Comparison of ENCODE assay signal across 20 mouse cellular contexts in genomic region chr16:90842164-90842563, GRCm38 (mm10). TPM values are rescaled to one million over a fixed set of nuclear protein-coding genes. Genes with fewer than 3 reads are reported as not detected.
DNase-seq lines count a peak whose midpoint lies in the region; ATAC-seq and TF ChIP-seq lines count a peak whose summit lies in the region.
"Had no signal": no experiment of that assay in that cellular context is flagged by ENCODE, and none has a peak within 500 bp of the region (broad histone marks: within the 10 kb centered on the region; RNA-seq: fewer than 3 reads in every experiment).

No protein-coding gene starts in this region.

- no peaks in the 10 kb centered on the region for H3K36me3 ChIP-seq in hindbrain, embryonic 12.5 days
- no peaks in the 10 kb centered on the region for H3K36me3 ChIP-seq in midbrain, embryonic 13.5 days
- H3K36me3 ChIP-seq in stomach, postnatal 0 days (ENCODE audit: control insufficient read depth, insufficient read depth, low read length): no peaks in the 10 kb centered on the region
- no peaks in the 10 kb centered on the region for H3K36me3 ChIP-seq in kidney, embryonic 14.5 days (ENCODE audit: control insufficient read depth, insufficient read depth, low read length)
- H3K36me3 ChIP-seq: embryonic facial prominence, embryonic 10.5 days; kidney, embryonic 15.5 days; lung, embryonic 15.5 days; stomach, embryonic 15.5 days had no signal

- WGBS in hindbrain, embryonic 12.5 days: 32% methylated on average over 9 of the region's 9 CpGs
- 20% methylated on average over 9 of the region's 9 CpGs for WGBS in midbrain, embryonic 13.5 days
- 43% methylated on average over 9 of the region's 9 CpGs for WGBS in stomach, postnatal 0 days
- WGBS in kidney, embryonic 14.5 days: 63% methylated on average over 9 of the region's 9 CpGs

- no peak overlapping the region for H3K27ac ChIP-seq in hindbrain, embryonic 12.5 days
- peak overlapping the region; percentile 63 for H3K27ac ChIP-seq in midbrain, embryonic 13.5 days
- no peak overlapping the region for H3K27ac ChIP-seq in stomach, postnatal 0 days (replicated peaks)
- H3K27ac ChIP-seq in kidney, embryonic 14.5 days (ENCODE audit: low read depth, low read length): no peak overlapping the region
- H3K27ac ChIP-seq: embryonic facial prominence, embryonic 10.5 days; kidney, embryonic 15.5 days; lung, embryonic 15.5 days; stomach, embryonic 15.5 days had no signal

- peak; percentile 52 for DNase-seq in embryo, embryonic 11 days
- DNase-seq in embryo, embryonic 10 days (ENCODE audit: low spot score): no peak
- no peak for DNase-seq in stomach, postnatal 0 days (ENCODE audit: low spot score)
- DNase-seq in left cerebral cortex, postnatal 14 days (ENCODE audit: low spot score in 2 of 2): no peak
- no peak for DNase-seq in B cell, adult 2 months
- DNase-seq: adrenal gland, postnatal 25 days; cerebellum, adult 9-11 months; retina, postnatal 1 day had no signal

- H3K4me3 ChIP-seq in hindbrain, embryonic 12.5 days: no peak overlapping the region
- H3K4me3 ChIP-seq in midbrain, embryonic 13.5 days (replicated peaks): no peak overlapping the region
- H3K4me3 ChIP-seq in stomach, postnatal 0 days (ENCODE audit: low read depth, low read length): no peak overlapping the region
- no peak overlapping the region for H3K4me3 ChIP-seq in kidney, embryonic 14.5 days (ENCODE audit: low read length)
- H3K4me3 ChIP-seq: embryonic facial prominence, embryonic 10.5 days; erythroblast, embryonic 14.5 days; kidney, embryonic 15.5 days; lung, embryonic 15.5 days; stomach, embryonic 15.5 days had no signal

- no peak overlapping the region for H3K9ac ChIP-seq in hindbrain, embryonic 12.5 days
- H3K9ac ChIP-seq in midbrain, embryonic 13.5 days (replicated peaks): no peak overlapping the region
- H3K9ac ChIP-seq in stomach, postnatal 0 days (ENCODE audit: low read length): no peak overlapping the region
- no peak overlapping the region for H3K9ac ChIP-seq in kidney, embryonic 14.5 days (ENCODE audit: low read depth, low read length)
- H3K9ac ChIP-seq: kidney, embryonic 15.5 days; lung, embryonic 15.5 days; stomach, embryonic 15.5 days had no signal

- TF ChIP-seq EP300 in stomach, postnatal 0 days (optimal IDR thresholded peaks at IDR 0.05): no peak

- peak; percentile 20; the same call in 1 of the 2 replicates for ATAC-seq in hindbrain, embryonic 12.5 days (ENCODE audit: low FRiP score)
- ATAC-seq in midbrain, embryonic 13.5 days: peak; percentile 65
- ATAC-seq in stomach, postnatal 0 days (ENCODE audit: low FRiP score, low TSS enrichment): peak; percentile 9; the same call in 1 of the 2 replicates
- no peak for ATAC-seq in kidney, embryonic 14.5 days (ENCODE audit: low FRiP score, low TSS enrichment)
- ATAC-seq: activated CD4-positive, CD25-positive, alpha-beta regulatory T cell, adult 4 months; inflammation-experienced regulatory T-cells, adult 6 months had no signal

- 0 out of 2 replicates have a peak overlapping the region, but pooled peaks have one; percentile 3 for H3K4me2 ChIP-seq in hindbrain, embryonic 12.5 days (replicated peaks)
- H3K4me2 ChIP-seq in midbrain, embryonic 13.5 days (replicated peaks): peak overlapping the region; percentile 14
- no peak overlapping the region for H3K4me2 ChIP-seq in stomach, postnatal 0 days (replicated peaks; ENCODE audit: low read depth)
- H3K4me2 ChIP-seq in kidney, embryonic 14.5 days (replicated peaks; ENCODE audit: low read depth, low read length): no peak overlapping the region
- H3K4me2 ChIP-seq: kidney, embryonic 15.5 days; liver, embryonic 11.5 days; lung, embryonic 15.5 days; stomach, embryonic 15.5 days had no signal

- no peaks in the 10 kb centered on the region for H3K9me3 ChIP-seq in hindbrain, embryonic 12.5 days (replicated peaks)
- H3K9me3 ChIP-seq in midbrain, embryonic 13.5 days: no peaks in the 10 kb centered on the region
- no peaks in the 10 kb centered on the region for H3K9me3 ChIP-seq in stomach, postnatal 0 days (ENCODE audit: control insufficient read depth, low read length)
- no peaks in the 10 kb centered on the region for H3K9me3 ChIP-seq in kidney, embryonic 14.5 days (ENCODE audit: control insufficient read depth, low read length)
- H3K9me3 ChIP-seq: embryonic facial prominence, embryonic 10.5 days; kidney, embryonic 15.5 days; lung, embryonic 15.5 days; stomach, embryonic 15.5 days had no signal

- H3K4me1 ChIP-seq in hindbrain, embryonic 12.5 days: peaks cover 29% of the 10 kb centered on the region
- H3K4me1 ChIP-seq in midbrain, embryonic 13.5 days (replicated peaks): peaks cover 41% of the 10 kb centered on the region
- H3K4me1 ChIP-seq in stomach, postnatal 0 days (replicated peaks; ENCODE audit: control insufficient read depth, insufficient read depth): no peaks in the 10 kb centered on the region
- 0 out of 2 replicates have a peak, but pooled peaks cover 7% of the 10 kb centered on the region for H3K4me1 ChIP-seq in kidney, embryonic 14.5 days (ENCODE audit: control insufficient read depth, insufficient read depth, low read length)
- H3K4me1 ChIP-seq: stomach, embryonic 15.5 days had no signal

- H3K27me3 ChIP-seq in hindbrain, embryonic 12.5 days: no peaks in the 10 kb centered on the region; the same call in 1 of the 2 replicates
- H3K27me3 ChIP-seq in midbrain, embryonic 13.5 days: peaks cover 4% of the 10 kb centered on the region; the same call in 1 of the 2 replicates
- no peaks in the 10 kb centered on the region for H3K27me3 ChIP-seq in stomach, postnatal 0 days (ENCODE audit: control insufficient read depth, insufficient read depth, low read length)
- H3K27me3 ChIP-seq in kidney, embryonic 14.5 days (ENCODE audit: control insufficient read depth, insufficient read depth, low read length): no peaks in the 10 kb centered on the region
- H3K27me3 ChIP-seq: lung, embryonic 15.5 days; stomach, embryonic 15.5 days had no signal

- TF ChIP-seq CTCF in stomach, postnatal 0 days (IDR thresholded peaks at IDR 0.05; ENCODE audit: low read depth): no peak

- intact Hi-C loops in left cerebral cortex, postnatal 14 days (cut with DNase I): no loop called here

RNA-seq across cellular contexts. Expression of gene Eva1c, which starts 15.6 kb away (rescaled TPM):
- polyA plus RNA-seq in hindbrain, embryonic 12.5 days (2016; fragmentation: Nextera tagmentation; extraction: Ambion mirVana): 2.7 and 3.6 TPM in 2 replicates
- 1.7 and 2.6 TPM in 2 replicates for polyA plus RNA-seq in midbrain, embryonic 13.5 days (2015; fragmentation: Nextera tagmentation; extraction: Ambion mirVana)
- polyA plus RNA-seq in stomach, postnatal 0 days (2015; fragmentation: Nextera tagmentation; extraction: Ambion mirVana): 3.0 and 3.6 TPM in 2 replicates
- 0.20 and 0.51 TPM in 2 replicates for polyA plus RNA-seq in kidney, embryonic 14.5 days (2014; fragmentation: Nextera tagmentation; extraction: Ambion mirVana)
- 1 to 10 TPM; 1.6 to 2.1 TPM for total RNA-seq in left cerebral cortex, postnatal 14 days (2021)
- total RNA-seq: granulocyte monocyte progenitor cell, adult 5-6 weeks had no signal
- polyA plus RNA-seq: activated CD4-positive, CD25-positive, alpha-beta regulatory T cell, adult 4 months; inflammation-experienced regulatory T-cells, adult 6 months had no signal

RNA-seq across cellular contexts. Expression of gene Urb1, which starts 32.0 kb away (rescaled TPM):
- 12.6 and 13.8 TPM in 2 replicates for polyA plus RNA-seq in hindbrain, embryonic 12.5 days (2016; fragmentation: Nextera tagmentation; extraction: Ambion mirVana)
- 8.7 and 9.8 TPM in 2 replicates for polyA plus RNA-seq in midbrain, embryonic 13.5 days (2015; fragmentation: Nextera tagmentation; extraction: Ambion mirVana)
- 2.7 TPM in 2 replicates for polyA plus RNA-seq in stomach, postnatal 0 days (2015; fragmentation: Nextera tagmentation; extraction: Ambion mirVana)
- polyA plus RNA-seq in kidney, embryonic 14.5 days (2014; fragmentation: Nextera tagmentation; extraction: Ambion mirVana): 10.5 and 13.5 TPM in 2 replicates
- 10 to 100 TPM; 14.2 to 15.9 TPM for total RNA-seq in left cerebral cortex, postnatal 14 days (2021)

Comparison
In these comparisons a context has a peak if more than half of its experiments do, and no peak if none do; other contexts are left out.
1. H3K4me2 ChIP-seq: peak in hindbrain, embryonic 12.5 days (single experiment) and midbrain, embryonic 13.5 days (single experiment); none in stomach, postnatal 0 days (single experiment) and kidney, embryonic 14.5 days (single experiment).